Mouse (Mus musculus) frontal cortex, postnatal 10 days (tissue): ENCODE data around the gene Dnajb1.
A peak's percentile ranks its signal among the peaks of the same experiment; 100 is the strongest.

Experiments used
- DNase-seq, 2 experiments: peaks; one replicate each; pipeline ENCODE4 v3.0.0; 2022; ENCODE audit warnings: low spot score in 2 of 2, mixed read lengths in 1 of 2

Gene Dnajb1

GRCm38 (mm10) chr8:83654725-83655124 lies 46.7 kb downstream of the Dnajb1 start:
- DNase-seq: no peak

GRCm38 (mm10) chr8:83656043-83656442 lies 48.0 kb downstream of the Dnajb1 start:
- peak in 1 of 2 experiments; percentile 5 for DNase-seq

- peak in 1 of 2 experiments; percentile 50 for DNase-seq
Measured at GRCm38 (mm10) chr8:83656484-83657246, 48.7 kb downstream of the Dnajb1 start.

- DNase-seq: no peak
Measured at GRCm38 (mm10) chr8:83660545-83660944, 52.6 kb downstream of the Dnajb1 start.

GRCm38 (mm10) chr8:83660995-83661680 lies 53.1 kb downstream of the Dnajb1 start:
- no peak for DNase-seq
